Mouse (Mus musculus) lung, adult 2 months (tissue): ENCODE data around the gene Gan.

ENCODE experiments used
- CTCF ChIP-seq: fragments of 200-500 bp; IDR thresholded peaks from 2 replicates; pipeline ENCODE4 v1.5.1; 2011; ENCODE audit warnings: mild to moderate bottlenecking, low read length, control low read depth; ENCODE audit not compliant: insufficient read depth
- POLR2A ChIP-seq: fragments of 200-500 bp; IDR thresholded peaks from 2 replicates; pipeline ENCODE4 v1.6.1; 2011; ENCODE audit warnings: low read depth, mild to moderate bottlenecking, control low read depth, low read length, borderline replicate concordance; ENCODE audit errors: extremely low read depth

DNA sequence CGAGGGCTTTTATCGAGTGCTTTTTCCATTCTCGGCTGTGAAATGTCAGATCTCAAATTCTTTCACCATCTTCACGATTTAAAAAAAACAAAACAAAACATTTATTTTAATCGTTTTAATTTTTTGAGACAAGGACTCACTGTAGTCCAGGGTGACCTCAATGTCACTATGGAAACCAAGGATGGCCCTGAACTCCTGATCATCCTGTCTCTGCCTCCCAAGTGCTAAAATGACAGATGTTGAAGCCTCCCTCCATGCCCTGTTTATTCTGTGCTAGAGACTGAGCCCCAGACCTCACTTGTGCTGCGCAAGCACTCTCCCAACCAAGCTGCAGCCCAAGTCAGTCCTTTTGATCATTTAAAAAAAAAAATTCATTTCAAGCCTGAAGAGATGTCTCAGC is 84.4 kb downstream of the Gan start:
- no peak for TF ChIP-seq CTCF
- no peak for TF ChIP-seq POLR2A
